Mouse (Mus musculus) monocyte, adult 5-6 weeks (primary cell): Measurements from ENCODE around the gene Rsph10b. TPM values are rescaled to one million over a fixed set of nuclear protein-coding genes. Genes with fewer than 3 reads are reported as not detected.
"Not testable (repeated sequence)": the region's sequence is repeated elsewhere in the genome, so short reads cannot be mapped to it uniquely, and the experiment has no call there.

Source experiments
- ATAC-seq: fragments of 153-309, 156-312 bp; replicated peaks from 2 replicates; pipeline ENCODE4 v1.8.0; 2017; ENCODE audit warnings: mild to moderate bottlenecking; ENCODE audit not compliant: low TSS enrichment, insufficient number of reproducible peaks, severe bottlenecking, poor library complexity, low FRiP score
- total RNA-seq: library from RNA; stranded (forward); fragments of 200-1000, 200-491, 200-594 nt; gene quantifications from 3 replicates; pipeline ENCODE4 v1.2.3, GENCODE M21; 2017

Gene Rsph10b
- total RNA-seq, 1 experiment from 2014 or later, result 1.9 TPM

- no peak for ATAC-seq
These were observed 48.0 kb downstream of the Rsph10b start for GRCm38 (mm10) chr5:143980858-143981257.

GRCm38 (mm10) chr5:143982361-143982760, 49.5 kb downstream of the Rsph10b start:
- no peak for ATAC-seq

GRCm38 (mm10) chr5:143985381-143985780, 52.5 kb downstream of the Rsph10b start:
- no peak for ATAC-seq

GRCm38 (mm10) chr5:143987596-143987995, 54.8 kb downstream of the Rsph10b start:
- no peak for ATAC-seq

GRCm38 (mm10) chr5:143989046-143989445, 56.2 kb downstream of the Rsph10b start:
- ATAC-seq, result no peak

GRCm38 (mm10) chr5:143990086-143990485, 57.3 kb downstream of the Rsph10b start:
- peak; percentile 85 for ATAC-seq

- ATAC-seq, result no peak
These were observed 59.8 kb downstream of the Rsph10b start for GRCm38 (mm10) chr5:143992661-143993060.

- ATAC-seq, result no peak
These were observed 60.4 kb downstream of the Rsph10b start for GRCm38 (mm10) chr5:143993260-143993659.

- ATAC-seq, result no peak
These were observed 61.0 kb downstream of the Rsph10b start for GRCm38 (mm10) chr5:143993849-143994248.

GRCm38 (mm10) chr5:143994632-143995365, 62.0 kb downstream of the Rsph10b start:
- ATAC-seq, result no peak

- ATAC-seq, result no peak
These were observed 66.6 kb downstream of the Rsph10b start for GRCm38 (mm10) chr5:143999409-143999808.

GRCm38 (mm10) chr5:144002461-144003192, 69.8 kb downstream of the Rsph10b start:
- peak; percentile 72 for ATAC-seq

- ATAC-seq, result not testable (repeated sequence)
These were observed 80.7 kb downstream of the Rsph10b start for GRCm38 (mm10) chr5:144013366-144014134.

GRCm38 (mm10) chr5:144014551-144015311, 81.9 kb downstream of the Rsph10b start, which contains the start of gene Ccz1:
Gene Ccz1 (minus strand): TSS chr5:144014877.
- ATAC-seq, result peak; percentile 98

- ATAC-seq, result no peak
These were observed 82.4 kb downstream of the Rsph10b start for GRCm38 (mm10) chr5:144015312-144015650.

- no peak for ATAC-seq
These were observed 83.0 kb downstream of the Rsph10b start for GRCm38 (mm10) chr5:144015845-144016244.

GRCm38 (mm10) chr5:144026620-144027263, 93.9 kb downstream of the Rsph10b start, which contains the start of gene Ocm:
Gene Ocm (minus strand): TSS chr5:144026670.
- ATAC-seq, result no peak

- no peak for ATAC-seq
These were observed 99.7 kb downstream of the Rsph10b start for GRCm38 (mm10) chr5:144032491-144032890.
